Mouse (Mus musculus): ENCODE data around the gene Tpmt. TPM values are rescaled to one million over a fixed set of nuclear protein-coding genes. Genes with fewer than 3 reads are reported as not detected.

The Tpmt gene
- polyA plus RNA-seq, 1 experiment from 2014 or later, result 11.5 TPM

DNA sequence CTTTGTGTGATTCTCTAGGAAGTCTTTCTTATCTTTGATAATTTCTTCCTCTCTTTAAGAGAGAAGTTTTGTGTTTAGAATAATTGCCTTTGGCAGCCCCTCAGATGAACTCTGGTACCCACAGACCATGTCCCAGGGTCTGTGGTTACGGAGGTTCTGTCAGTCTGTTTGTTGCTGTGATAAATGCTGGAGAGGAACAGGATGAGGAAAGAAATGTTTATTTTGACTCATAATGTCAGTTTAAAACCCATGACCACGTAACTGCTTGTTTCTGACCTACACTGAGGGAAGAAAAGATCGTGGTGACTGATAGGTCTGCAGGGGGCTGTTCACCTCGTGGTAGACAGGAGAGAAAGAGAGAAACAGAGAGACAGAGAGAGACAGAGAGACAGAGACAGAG is 68.6 kb downstream of the Tpmt start:
- H3K4me2 ChIP-seq, result no peak overlapping the region
- H3K4me3 ChIP-seq (replicated peaks), result no peak overlapping the region
- 18% methylated on average over 4 of the region's 4 CpGs for WGBS (ENCODE audit: insufficient replicate concordance)
- ATAC-seq (ENCODE audit: insufficient read depth), result no peak
- H3K36me3 ChIP-seq (replicated peaks), result no peaks in the 10 kb centered on the region
- no peak overlapping the region for H3K9ac ChIP-seq
- H3K9me3 ChIP-seq (replicated peaks), result no peaks in the 10 kb centered on the region
- peaks cover 6% of the 10 kb centered on the region; the same call in 1 of the 2 replicates for H3K4me1 ChIP-seq (replicated peaks)
- H3K27ac ChIP-seq (replicated peaks), result no peak overlapping the region
- no peaks in the 10 kb centered on the region for H3K27me3 ChIP-seq

DNA sequence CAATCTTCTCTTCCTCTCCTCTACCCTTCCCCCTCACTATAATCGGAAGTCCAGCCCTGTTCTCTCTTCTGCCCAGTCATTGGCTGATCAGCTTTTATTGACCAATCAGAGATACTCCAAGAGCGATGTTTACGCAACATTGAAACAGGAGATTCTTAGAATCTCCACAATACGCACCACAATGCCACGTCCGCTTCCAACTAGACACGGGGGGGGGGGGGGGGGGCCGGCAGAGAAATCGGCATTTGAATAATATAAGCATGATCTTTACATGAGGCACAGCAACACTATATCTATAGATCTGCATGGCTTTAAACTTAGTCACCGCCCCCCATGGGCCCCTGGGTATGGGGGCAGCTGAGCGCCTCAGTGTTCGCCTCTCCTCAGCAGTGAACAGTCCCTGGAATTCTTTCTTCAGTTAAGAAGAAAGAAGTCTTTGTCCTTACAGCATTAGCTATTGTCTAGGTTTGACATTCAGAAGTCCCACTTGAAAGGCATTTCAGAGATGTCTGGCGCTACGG is 69.4 kb downstream of the Tpmt start:
- WGBS (ENCODE audit: insufficient replicate concordance), result 37% methylated on average over 14 of the region's 14 CpGs
- Histone ChIP-seq H3K36me3 (replicated peaks) (no peaks in the 10 kb centered on the region), H3K4me3 (replicated peaks) (no peak overlapping the region), H3K9ac (no peak overlapping the region), H3K4me1 (replicated peaks) (peaks cover 5% of the 10 kb centered on the region; the same call in 1 of the 2 replicates), H3K9me3 (replicated peaks) (no peaks in the 10 kb centered on the region), H3K4me2 (peak overlapping the region; percentile 42), H3K27ac (replicated peaks) (no peak overlapping the region), H3K27me3 (no peaks in the 10 kb centered on the region)
- no peak for ATAC-seq (ENCODE audit: insufficient read depth)

Other genes with a start within 250 kb of the Tpmt start
- gene Kif13a, start 114.9 kb downstream of the Tpmt start, polyA plus RNA-seq (2015; fragmentation: Nextera tagmentation; extraction: Ambion mirVana), result 4.1 and 5.3 TPM in 2 replicates
- gene Nhlrc1, start 29.9 kb downstream of the Tpmt start, polyA plus RNA-seq (2015; fragmentation: Nextera tagmentation; extraction: Ambion mirVana), result 0.40 and 0.52 TPM in 2 replicates
- 3.1 and 3.5 TPM in 2 replicates for gene Kdm1b, start 1.2 kb downstream of the Tpmt start, polyA plus RNA-seq (2015; fragmentation: Nextera tagmentation; extraction: Ambion mirVana)
- gene Dek, start 61.5 kb upstream of the Tpmt start, polyA plus RNA-seq (2015; fragmentation: Nextera tagmentation; extraction: Ambion mirVana), result 317 and 361 TPM in 2 replicates
- gene Rnf144b, start 77.9 kb upstream of the Tpmt start, polyA plus RNA-seq (2015; fragmentation: Nextera tagmentation; extraction: Ambion mirVana), result 1.8 and 2.1 TPM in 2 replicates